Mouse (Mus musculus) liver, postnatal 0 days (tissue): ENCODE data around the gene Ltbp1.

ENCODE experiments used
- CTCF ChIP-seq: sonication (generic); IDR thresholded peaks from 2 replicates; pipeline ENCODE4 v1.5.1; 2016; ENCODE audit warnings: antibody characterized with exemption, low read depth
- EP300 ChIP-seq: IDR thresholded peaks from 2 replicates; pipeline ENCODE4 v1.6.1; 2016; ENCODE audit warnings: antibody characterized with exemption, low read depth, mild to moderate bottlenecking

GRCm38 (mm10) chr17:75119422-75119821, 114.1 kb downstream of the Ltbp1 start:
- TF ChIP-seq CTCF: no peak
- TF ChIP-seq EP300: no peak
